ENCODE assay signal across 18 mouse cellular contexts in genomic region chr17:7527681-7528080, GRCm38 (mm10).
DNase-seq lines count a peak whose midpoint lies in the region; ATAC-seq and TF ChIP-seq lines count a peak whose summit lies in the region.
"Had no signal": no experiment of that assay in that cellular context is flagged by ENCODE, and none has a peak within 500 bp of the region (broad histone marks: within the 10 kb centered on the region; RNA-seq: fewer than 3 reads in every experiment).

No protein-coding gene starts in this region.

- TF ChIP-seq CTCF in heart, adult 2 months (IDR thresholded peaks at IDR 0.05): peak; percentile 41

- no peak overlapping the region for H3K27ac ChIP-seq in heart, adult 2 months
- H3K27ac ChIP-seq in heart, embryonic 12.5 days (ENCODE audit: poor library complexity, severe bottlenecking): no peak overlapping the region
- H3K27ac ChIP-seq: hindbrain, postnatal 0 days; limb, embryonic 13.5 days; liver, embryonic 14.5 days had no signal

- H3K4me1 ChIP-seq in heart, adult 2 months (ENCODE audit: control insufficient read depth, insufficient read depth, low read length): no peaks in the 10 kb centered on the region
- no peaks in the 10 kb centered on the region for H3K4me1 ChIP-seq in heart, embryonic 12.5 days (replicated peaks)
- H3K4me1 ChIP-seq: limb, embryonic 13.5 days had no signal

- no peak for TF ChIP-seq EP300 in heart, adult 2 months (IDR thresholded peaks at IDR 0.05; ENCODE audit: insufficient read depth, low read depth, low read length)

- no peaks in the 10 kb centered on the region for H3K36me3 ChIP-seq in heart, adult 2 months (ENCODE audit: control insufficient read depth, insufficient read depth, low read length)
- H3K36me3 ChIP-seq in heart, embryonic 12.5 days: no peaks in the 10 kb centered on the region
- H3K36me3 ChIP-seq: limb, embryonic 13.5 days had no signal

- H3K9ac ChIP-seq in heart, adult 2 months (ENCODE audit: low read depth, low read length): no peak overlapping the region
- no peak overlapping the region for H3K9ac ChIP-seq in heart, embryonic 12.5 days
- H3K9ac ChIP-seq: limb, embryonic 13.5 days; liver, embryonic 14.5 days had no signal

- no peak for ATAC-seq in heart, embryonic 12.5 days (ENCODE audit: insufficient number of reproducible peaks, low FRiP score)
- ATAC-seq: hindbrain, postnatal 0 days had no signal

- intact Hi-C loops in heart, adult 2 months (cut with DNase I): no loop called here

- TF ChIP-seq POLR2A in heart, adult 2 months (IDR thresholded peaks at IDR 0.05; ENCODE audit: insufficient read depth, low read depth, low read length): no peak

- no peak overlapping the region for H3K4me2 ChIP-seq in heart, embryonic 12.5 days
- H3K4me2 ChIP-seq: limb, embryonic 13.5 days had no signal

- DNase-seq in heart, adult 2 months: no peak
- peak; percentile 57 for DNase-seq in kidney, postnatal 4 days
- DNase-seq in kidney, adult 18-20 months: no peak
- DNase-seq in right cerebral cortex, postnatal 14 days: peak; percentile 11
- no peak for DNase-seq in right cerebral cortex, postnatal 36 days (ENCODE audit: low spot score in 2 of 2)
- peak; percentile 29 for DNase-seq in ZHBTc4 (ENCODE audit: low read depth, low spot score)
- DNase-seq in thymus, postnatal 36 days: no peak
- DNase-seq: adrenal gland, adult 8-10 months; cerebellum, postnatal 25 days; kidney, adult 9 months; midbrain, embryonic 14.5 days; retina, postnatal 1 day; spleen, adult 18-20 months; thymus, adult 2 months had no signal

- H3K4me3 ChIP-seq in heart, adult 2 months: no peak overlapping the region
- no peak overlapping the region for H3K4me3 ChIP-seq in heart, embryonic 12.5 days
- H3K4me3 ChIP-seq: limb, embryonic 13.5 days had no signal

- H3K79me2 ChIP-seq in heart, adult 2 months (replicated peaks; ENCODE audit: control insufficient read depth, insufficient read depth, low read length): no peaks in the 10 kb centered on the region

- no peaks in the 10 kb centered on the region for H3K27me3 ChIP-seq in heart, adult 2 months (ENCODE audit: control insufficient read depth, insufficient read depth, low read length)
- H3K27me3 ChIP-seq in heart, embryonic 12.5 days (replicated peaks): no peaks in the 10 kb centered on the region
- H3K27me3 ChIP-seq: limb, embryonic 13.5 days had no signal

- H3K9me3 ChIP-seq in heart, embryonic 12.5 days (replicated peaks): no peaks in the 10 kb centered on the region
- H3K9me3 ChIP-seq: limb, embryonic 13.5 days had no signal

- WGBS in heart, adult 2 months: 71% methylated on average over 3 of the region's 3 CpGs
- WGBS in heart, embryonic 12.5 days: 76% methylated on average over 3 of the region's 3 CpGs

Comparison
In these comparisons a context has a peak if more than half of its experiments do, and no peak if none do; other contexts are left out.
1. DNase-seq: peak in kidney, postnatal 4 days (2 of 2), right cerebral cortex, postnatal 14 days (single experiment) and ZHBTc4 (single experiment); none in heart, adult 2 months (0 of 2), kidney, adult 18-20 months (single experiment), right cerebral cortex, postnatal 36 days (0 of 2) and thymus, postnatal 36 days (0 of 2).